Mouse (Mus musculus) small intestine, adult 2 months (tissue): ENCODE measurements around the gene Sbk2.

Source experiments
- CTCF ChIP-seq: fragments of 200-500 bp; IDR thresholded peaks from 2 replicates; pipeline ENCODE4 v1.5.1; 2012; ENCODE audit warnings: low read depth, mild to moderate bottlenecking, control low read depth, inconsistent platforms, low read length, moderate library complexity, mixed read lengths; ENCODE audit not compliant: insufficient replicate concordance, insufficient read length; ENCODE audit errors: extremely low read depth
- POLR2A ChIP-seq: fragments of 200-500 bp; IDR thresholded peaks from 2 replicates; pipeline ENCODE4 v1.6.1; 2012; ENCODE audit warnings: low read depth, mild to moderate bottlenecking, control low read depth, inconsistent platforms, low read length, moderate library complexity

GRCm38 (mm10) chr7:4924483-4924882 is 39.7 kb downstream of the Sbk2 start:
- TF ChIP-seq CTCF (no peak), POLR2A (no peak)
